Mouse (Mus musculus): ENCODE measurements around the gene Otop2.

The Otop2 gene

DNA sequence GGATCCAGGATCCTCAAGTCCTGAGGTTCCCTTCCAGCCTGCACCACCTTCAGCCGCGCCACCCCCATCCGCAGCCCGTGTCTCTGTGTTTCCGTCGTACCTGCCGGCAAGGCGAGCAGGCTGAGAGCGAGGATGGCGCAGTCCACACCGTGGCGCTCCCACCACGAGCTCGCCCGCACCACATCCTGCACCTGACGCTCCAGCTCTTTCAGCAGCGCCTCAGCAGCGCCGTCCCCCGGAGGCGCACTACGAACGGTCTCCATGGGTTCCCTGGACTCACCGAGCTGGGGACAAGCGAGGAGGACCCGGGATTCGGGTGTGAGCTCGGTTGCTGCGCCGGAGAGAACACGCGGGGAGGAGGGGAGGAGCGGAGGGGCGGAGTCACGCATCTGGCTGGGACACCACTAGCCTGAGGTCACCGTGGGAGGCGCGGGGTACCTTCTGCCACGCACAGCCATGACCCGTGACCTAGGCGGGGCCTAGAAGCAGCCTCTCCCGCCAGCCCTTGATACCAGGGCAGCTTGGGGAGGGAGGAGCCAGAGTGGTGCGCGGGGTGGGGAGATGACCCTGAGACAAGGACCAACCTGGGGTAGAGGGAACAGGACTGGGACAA is 9.6 kb upstream of the Otop2 start, which contains the start of gene Fads6:
Gene Fads6 (minus strand): TSS at position 450 of the 613 bp plus-strand sequence.
- DNase-seq (ENCODE audit: low read depth, low spot score), result no peak

DNA sequence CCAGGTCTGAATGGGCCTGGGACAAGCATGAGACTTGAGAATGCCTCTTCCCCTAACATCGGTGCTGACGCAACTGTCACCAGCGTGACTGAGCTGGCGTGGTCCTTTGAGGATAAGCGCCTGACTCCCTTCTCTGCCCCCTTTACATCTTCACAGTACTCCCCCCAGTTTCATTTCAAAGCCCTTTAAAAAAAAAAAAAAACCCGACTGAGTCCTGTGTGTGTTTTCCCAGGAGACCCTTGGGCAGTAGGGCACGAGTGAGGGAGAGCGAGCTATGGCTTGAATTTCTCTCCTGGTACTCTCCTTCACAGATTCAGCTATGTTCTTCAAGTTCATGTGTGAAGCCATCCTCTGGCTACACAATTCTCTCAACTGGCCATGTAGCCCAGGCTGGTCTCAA is 8.8 kb upstream of the Otop2 start:
- no peak for DNase-seq (ENCODE audit: low read depth, low spot score)

DNA sequence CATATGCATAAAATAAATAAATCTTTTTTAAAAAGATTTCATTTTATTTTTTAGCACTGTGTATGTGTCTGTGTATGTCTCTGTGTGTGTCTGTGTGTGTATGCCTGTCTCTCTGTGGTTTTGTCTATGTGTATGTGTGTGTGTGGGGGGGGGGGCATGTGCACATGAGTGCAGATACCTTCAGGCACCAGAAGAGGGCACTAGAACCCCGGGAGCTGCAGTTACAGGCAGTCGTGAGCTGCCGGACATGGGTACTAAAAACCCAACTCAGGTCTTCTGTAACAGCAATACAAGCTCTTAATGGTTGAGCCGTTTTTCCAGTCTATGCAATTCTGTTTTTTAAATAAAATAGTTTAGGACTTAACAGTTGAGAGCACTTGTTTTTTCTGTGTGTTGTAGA is 6.2 kb upstream of the Otop2 start:
- no peak for DNase-seq (ENCODE audit: low read depth, low spot score)

DNA sequence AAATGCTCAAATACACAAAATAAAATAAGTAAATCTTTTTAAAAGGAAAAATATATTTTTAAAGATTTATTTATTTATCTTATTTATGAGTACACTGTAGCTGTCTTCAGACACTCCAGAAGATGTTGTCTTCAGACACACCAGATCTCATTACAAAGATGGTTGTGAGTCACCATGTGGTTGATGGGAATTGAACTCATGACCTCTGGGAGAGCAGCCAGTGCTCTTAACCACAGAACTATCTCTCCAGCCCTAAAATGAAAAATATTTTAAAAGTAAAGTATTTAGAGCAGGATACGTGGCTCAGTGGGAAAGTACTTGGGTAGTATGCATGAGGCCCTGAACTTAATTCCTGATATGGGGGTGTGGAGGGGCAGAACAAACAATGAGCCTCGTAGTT is 5.6 kb upstream of the Otop2 start:
- DNase-seq (ENCODE audit: low read depth, low spot score), result no peak

DNA sequence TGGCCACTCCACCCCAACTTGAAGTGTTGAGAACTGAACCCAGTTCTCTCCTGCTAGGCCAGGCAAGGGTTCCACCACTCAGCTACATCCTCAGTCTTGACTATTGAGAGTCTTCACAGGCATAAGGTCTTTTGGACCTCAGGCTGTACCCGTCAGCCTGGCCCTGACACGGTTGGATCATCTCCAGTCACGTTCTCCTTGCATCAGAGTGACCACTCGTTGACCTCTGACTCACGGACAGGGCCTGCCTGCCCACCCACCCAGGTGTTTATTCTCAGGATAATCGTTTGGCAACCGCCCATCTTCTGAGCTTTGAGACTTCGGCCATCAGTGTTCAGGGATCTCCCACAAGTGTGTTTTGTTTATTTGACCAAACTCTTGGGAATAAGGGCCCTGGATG is 3.8 kb upstream of the Otop2 start:
- no peak for DNase-seq (ENCODE audit: low read depth, low spot score)

DNA sequence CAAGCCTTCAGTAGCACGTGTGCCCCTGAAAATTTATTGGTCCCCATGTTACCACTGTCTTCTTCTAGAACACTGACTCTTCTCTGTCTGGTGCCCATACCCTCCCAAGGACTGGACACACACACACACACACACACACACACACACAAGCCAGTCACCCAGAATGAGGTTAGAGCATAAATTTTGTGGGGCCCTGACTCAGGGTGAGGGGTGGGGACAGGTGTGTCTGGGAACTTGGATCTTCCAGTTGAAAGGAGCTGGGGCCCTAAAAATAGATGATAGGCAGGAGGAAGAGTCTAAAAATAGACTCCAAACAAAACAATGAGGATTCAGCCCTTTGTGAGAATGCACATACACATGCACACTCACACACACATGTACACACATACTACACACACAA is 1.8 kb downstream of the Otop2 start:
- no peak for DNase-seq (ENCODE audit: low read depth, low spot score)

DNA sequence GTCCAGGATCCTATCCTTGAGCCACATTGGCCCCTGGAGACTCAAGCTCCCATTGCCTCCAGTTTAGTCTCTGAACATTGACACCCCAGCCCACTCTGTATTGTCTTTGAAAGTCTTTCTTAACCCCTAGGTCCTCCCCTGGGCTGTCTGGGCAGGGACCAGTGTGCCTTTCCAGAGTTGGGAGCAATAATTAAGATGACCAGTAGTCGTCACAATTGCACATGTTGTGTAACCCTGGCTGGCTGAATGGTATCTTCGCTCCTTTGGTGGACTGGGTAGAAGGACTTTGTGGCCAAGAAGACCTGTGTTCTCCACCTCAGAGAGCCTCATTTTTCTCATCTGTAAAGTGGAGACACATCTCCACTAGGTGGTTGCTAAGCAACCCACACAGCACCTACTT is 7.3 kb downstream of the Otop2 start:
- DNase-seq (ENCODE audit: low read depth, low spot score), result no peak

DNA sequence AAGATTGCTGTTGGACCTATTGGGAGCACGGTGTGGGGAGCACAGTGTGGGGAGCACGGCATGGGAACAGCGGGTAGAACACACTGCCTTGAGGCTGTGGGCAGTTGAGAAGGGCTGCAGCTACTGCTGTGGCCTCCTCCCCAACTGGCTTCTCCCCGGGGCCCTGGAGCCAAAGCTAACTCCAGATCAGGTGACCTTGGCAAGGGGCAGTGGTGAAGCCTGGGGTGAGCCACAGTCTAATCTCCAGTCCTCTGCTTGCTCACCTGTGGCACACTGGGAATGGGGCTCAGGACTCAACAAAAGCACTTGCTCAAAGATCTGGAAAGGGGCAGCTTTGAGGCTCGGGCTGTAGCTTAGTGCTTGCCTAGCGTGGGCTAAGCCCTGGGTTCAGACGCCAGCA is 10.2 kb downstream of the Otop2 start:
- DNase-seq (ENCODE audit: low read depth, low spot score), result no peak

DNA sequence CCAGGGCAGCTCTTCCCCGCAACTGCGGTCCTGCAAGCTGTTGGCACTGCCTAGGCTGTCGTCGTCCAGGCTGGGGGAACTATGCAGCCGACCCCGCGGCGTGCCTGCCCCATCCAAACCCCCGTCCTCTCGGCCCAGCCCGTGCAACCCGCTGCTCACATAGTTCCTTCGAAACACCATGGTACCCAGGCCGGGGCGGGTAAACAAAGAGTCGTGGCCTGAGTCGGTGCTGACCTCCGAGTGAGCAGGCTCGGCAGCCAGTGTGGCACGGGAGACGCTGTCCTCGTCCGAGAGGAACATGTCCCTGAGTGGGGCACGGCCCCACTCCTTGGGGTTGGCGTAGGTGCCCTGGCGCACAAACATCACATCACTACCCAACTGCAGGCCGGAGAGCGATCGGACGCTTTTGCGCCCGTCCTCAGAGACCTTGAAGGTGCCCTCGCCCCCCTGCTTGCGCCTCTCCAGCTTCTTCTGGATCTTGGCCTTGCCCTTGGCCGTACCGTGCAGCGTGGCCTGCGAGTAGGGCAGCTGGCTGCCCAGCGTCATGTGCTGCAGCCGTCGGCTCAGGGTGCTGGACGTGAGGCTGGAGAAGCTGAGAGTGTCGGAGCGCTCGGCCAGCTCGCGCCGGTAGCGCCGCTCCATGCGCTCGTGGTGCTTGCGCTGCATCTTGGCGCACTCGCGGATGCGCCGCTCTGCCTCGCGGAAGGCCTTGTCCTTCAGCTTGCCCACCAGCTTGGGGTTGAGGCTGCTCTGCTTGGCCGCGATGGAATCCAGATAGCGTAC is 11.5 kb downstream of the Otop2 start:
- DNase-seq (ENCODE audit: low read depth, low spot score), result no peak

DNA sequence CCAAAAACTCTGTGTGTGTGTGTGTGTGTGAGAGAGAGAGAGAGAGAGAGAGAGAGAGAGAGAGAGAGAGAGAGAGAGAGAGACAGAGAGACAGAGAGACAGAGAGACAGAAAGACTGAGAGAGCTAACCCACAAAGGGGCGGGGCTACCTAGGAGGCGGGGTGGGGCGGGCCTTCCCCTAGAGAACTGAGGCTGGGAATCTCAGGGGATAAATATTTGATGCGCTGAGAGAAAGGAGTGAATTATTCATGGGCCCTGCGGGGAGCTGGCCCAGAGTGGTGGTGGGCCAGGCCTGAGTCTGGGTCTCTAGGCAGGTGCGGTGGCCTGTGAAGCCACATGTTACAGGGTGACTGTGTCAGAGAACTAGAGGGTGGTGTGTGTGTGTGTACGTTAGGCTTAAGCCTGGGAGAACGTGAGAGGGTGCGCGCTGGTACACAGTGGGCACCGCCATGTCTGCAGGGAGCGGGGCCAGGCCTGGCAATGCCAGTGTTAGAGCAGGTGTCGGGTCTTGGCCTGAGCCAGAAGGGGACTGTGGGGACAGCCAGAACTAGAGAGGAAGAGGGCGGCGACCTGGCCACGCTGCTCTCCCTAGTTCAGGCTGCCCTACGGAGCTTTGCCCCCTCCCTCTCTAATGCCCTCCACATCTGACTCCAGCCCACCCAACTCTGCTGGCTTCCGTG is 12.9 kb downstream of the Otop2 start:
- DNase-seq (ENCODE audit: low read depth, low spot score), result no peak

DNA sequence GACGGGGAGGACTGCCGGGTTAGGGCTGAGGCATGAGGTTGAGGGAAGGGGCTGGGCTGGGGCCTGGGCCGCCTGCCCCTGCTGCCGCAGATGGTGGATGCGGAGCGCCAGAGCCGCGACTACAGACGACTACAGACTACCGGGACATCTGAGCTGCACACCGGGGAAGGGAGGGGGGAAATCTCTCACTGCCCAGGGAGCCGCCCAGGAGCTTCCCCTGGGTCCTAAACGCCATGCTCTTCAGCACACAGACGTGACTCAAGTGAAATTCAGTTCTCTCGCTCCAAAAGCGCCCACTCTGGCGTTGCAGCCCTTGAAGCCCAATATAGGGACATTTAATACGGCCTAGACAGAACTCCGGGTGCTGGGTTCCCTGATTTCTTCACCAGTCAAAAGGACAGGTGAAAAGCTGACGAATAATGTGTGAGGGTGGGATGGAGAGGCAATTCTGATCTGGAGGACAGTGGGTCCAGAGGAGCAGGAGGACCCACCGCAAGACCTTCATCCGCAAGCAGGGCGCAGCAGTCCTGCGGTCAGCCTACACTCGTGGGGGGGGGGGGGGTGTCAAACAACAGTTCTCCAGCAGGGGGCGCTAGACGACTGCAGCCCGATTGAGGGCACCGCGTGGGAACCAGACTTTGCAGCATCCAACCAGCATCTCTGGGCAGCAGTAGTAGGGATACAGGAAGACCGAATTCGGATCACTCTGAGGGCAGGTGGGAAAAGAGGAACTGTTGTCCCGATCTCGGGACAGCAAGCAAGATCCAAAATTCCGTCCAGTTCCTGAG is 15.1 kb downstream of the Otop2 start, which contains the start of gene Ush1g:
Gene Ush1g (minus strand): TSS at position 136 of the 788 bp plus-strand sequence.
- DNase-seq (ENCODE audit: low read depth, low spot score), result peak; percentile 57

DNA sequence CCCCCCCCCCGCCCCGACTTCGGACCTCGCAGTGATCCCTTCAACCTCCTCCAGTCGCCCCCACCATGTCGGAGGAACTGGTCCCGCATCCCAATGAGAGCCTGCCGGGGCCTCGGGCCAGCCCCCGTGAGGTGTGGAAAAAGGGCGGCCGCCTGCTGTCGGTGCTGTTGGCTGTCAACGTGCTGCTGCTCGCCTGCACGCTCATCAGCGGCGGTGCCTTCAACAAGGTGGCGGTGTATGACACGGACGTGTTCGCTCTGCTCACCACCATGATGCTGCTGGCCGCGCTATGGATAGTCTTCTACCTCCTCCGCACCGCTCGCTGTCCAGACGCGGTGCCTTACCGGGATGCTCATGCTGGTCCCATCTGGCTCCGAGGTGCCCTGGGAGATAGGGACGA is 16.4 kb downstream of the Otop2 start:
- no peak for DNase-seq (ENCODE audit: low read depth, low spot score)

DNA sequence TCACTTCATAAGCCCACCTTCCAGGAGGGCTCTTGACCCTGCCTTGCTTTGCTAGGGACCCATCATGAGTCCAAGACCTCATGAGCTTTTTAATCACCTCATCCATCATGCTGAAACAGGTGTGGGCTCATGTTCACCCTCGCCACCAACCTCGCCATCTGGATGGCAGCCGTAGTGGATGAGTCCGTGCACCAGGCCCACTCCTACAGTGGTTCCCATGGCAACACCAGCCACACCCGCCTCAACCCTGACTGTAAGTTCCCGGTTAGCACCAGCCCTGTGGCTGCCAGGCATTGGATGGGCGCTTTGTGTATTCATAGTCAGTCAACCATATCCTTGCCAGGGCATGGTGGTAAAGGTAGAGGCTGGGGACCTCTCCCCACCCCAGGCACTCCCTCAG is 19.8 kb downstream of the Otop2 start:
- DNase-seq (ENCODE audit: low read depth, low spot score), result no peak

DNA sequence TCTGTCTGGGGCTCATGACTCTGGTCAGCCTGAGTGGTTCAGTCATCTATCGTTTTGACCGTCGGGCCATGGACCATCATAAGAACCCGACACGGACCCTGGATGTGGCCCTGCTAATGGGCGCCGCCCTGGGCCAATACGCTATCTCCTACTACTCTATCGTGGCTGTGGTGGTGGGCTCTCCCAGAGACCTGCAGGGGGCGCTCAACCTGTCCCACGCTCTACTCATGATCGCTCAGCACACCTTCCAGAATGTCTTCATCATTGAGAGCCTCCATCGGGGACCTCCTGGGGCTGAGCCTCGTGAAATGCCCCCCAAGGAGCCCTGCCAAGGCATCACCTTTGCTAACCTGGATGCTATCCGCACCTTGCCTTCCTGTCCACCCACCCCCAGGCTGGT is 22.4 kb downstream of the Otop2 start:
- no peak for DNase-seq (ENCODE audit: low read depth, low spot score)

DNA sequence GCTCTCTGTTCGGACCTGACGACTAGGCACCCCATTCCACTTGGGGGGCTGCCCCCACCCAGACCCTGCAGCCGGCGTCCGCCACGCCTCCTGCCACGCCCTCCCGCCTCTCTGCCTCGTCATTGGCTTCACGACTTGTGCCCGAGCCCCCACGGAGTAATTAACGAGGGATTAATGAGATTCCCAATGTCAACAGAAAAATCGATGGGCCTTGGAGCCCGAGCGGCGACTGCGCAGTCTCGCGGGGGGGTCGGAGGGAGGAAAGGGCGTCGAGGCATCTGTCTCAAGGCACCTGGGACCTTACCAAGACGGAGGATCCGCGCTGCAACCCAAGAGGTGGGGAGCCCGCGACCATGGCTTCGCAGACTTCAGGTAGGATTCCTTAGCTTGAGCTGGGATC is 27.6 kb downstream of the Otop2 start, which contains the start of gene Otop3:
Gene Otop3 (plus strand): TSS at position 201 of the 400 bp plus-strand sequence.
- DNase-seq (ENCODE audit: low read depth, low spot score), result no peak

DNA sequence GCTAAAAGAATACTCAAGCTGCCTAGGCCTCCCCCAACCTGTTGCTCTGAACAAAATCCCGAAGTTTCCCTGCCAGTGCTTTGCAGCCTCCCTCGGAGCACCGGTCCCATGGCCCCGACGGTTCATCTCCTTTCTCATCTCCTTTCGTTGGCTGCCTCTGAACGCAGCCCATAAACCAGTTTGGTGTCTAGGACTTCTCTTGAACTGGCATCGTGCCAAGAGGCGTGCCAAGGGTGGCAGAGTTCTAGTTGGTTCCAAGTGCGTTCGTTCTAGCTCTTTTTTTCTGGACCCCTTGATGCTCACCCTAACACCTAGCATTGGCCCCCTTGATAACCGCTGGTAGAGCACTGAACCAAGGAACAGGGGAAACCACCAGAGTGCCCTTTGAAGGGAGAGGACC is 28.3 kb downstream of the Otop2 start:
- no peak for DNase-seq (ENCODE audit: low read depth, low spot score)

DNA sequence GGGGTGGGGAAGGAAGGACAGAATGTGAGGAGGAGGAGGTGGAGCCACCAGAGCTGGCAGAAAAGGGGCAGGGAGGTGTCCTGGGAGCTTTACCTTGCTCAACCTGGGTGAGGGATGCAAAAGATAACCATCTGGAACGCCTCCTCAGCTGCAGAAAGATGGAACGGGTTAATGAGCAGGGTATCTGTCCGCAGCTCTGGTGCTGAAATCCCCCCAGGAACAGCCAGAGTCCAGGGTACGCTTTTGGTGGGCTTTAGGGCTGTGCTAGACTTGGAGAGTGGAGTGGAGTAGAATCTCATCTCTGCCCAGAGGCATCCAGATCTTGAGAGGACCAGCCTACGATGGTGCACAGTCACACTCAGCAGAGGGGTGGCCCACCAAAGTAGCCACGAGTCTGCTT is 29.2 kb downstream of the Otop2 start:
- DNase-seq (ENCODE audit: low read depth, low spot score), result no peak

DNA sequence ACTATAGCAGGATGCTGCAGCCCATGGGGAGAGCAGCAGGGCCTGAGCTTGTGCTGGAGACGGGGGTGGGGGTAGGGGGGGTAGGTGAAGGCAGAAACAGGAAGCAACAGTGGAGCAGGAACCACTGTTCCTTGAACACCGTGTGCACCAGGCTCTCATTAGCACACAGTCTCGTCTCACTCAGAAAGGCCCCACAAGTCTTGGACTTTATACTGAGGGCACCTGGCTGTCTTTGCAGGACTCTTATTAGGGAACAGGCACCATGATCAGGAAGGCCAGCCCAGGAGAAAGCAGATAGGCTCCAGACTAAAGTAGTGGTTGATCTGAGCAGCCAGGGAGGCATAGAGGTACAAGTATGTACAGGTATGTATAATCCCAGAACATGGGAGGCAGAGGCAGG is 30.4 kb downstream of the Otop2 start:
- no peak for DNase-seq (ENCODE audit: low read depth, low spot score)

DNA sequence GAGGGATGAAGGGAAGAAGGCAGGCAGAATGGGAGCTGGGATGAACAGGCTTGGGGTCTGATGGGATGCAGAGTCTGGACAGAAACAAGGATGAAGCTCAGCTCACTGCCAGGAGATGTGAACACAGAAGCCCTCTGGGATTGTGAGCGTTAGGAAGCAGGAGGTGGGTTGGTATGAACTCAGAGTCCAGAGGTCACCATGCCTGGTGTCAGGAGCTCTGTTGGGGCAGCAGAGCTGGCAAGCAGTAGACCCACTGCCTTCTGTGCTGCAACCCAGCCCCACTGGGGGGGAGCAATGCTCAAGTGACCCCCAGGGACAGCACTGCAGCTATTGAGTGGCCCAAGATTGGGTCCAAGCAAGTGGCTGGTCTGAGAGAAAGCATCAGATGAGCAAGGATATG is 30.9 kb downstream of the Otop2 start:
- DNase-seq (ENCODE audit: low read depth, low spot score), result no peak

DNA sequence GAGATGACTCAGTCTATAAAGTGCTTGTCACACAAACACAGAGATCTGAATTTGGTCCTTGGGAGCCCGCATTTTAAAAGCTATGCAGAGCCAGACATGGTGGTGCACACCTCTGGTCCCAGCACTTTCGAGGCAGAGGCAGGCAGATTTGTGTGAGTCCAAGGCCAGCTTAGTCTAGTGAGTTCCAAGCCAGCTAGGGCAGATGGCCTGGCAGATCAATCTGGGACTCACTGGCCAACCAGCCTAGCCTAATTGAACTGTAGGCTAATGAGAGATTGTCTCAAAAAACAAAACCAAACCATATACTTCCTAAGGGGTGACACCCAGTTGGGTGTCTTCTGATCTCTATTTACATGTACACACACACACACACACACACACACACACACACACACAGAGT is 34.3 kb downstream of the Otop2 start:
- DNase-seq (ENCODE audit: low read depth, low spot score), result no peak

DNA sequence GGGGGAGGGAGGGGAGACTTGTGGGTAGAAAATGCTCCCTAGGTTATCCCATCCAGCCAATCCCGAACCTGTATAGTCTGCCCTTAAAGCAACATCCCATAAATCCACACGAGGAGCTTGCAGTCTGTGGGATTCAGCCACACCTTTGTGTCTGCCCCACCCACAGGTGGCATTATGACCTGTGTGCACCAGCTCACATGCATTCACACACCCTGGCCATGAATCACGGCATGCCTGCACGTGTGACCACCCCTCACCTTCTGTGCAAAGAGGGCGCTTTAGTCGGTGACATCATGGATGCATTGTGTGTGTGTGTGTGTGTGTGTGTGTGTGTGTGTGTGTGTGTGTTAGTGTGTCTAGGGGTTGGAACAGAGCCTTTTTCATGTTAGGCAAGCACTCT is 34.9 kb downstream of the Otop2 start:
- no peak for DNase-seq (ENCODE audit: low read depth, low spot score)

DNA sequence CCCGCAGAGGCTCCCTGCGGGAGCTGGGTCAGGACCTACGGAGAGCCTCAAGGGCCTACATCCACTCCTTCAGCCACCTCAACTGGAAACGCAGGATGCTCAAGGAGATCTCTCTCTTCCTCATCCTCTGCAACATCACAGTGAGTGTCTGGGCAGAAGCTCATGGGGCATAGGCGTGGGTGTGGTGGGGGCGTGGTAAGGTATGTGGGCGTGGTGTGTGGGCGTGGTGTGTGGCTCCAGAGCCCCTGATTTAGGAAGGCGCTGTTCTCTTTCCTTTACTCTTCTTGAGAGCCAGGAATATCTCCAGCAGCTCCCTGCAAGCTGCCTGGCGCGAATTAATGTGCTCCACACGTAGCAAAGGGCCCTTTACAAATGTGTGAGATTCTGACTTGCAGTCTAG is 38.0 kb downstream of the Otop2 start:
- no peak for DNase-seq (ENCODE audit: low read depth, low spot score)

All from embryo, embryonic 11.5 days (tissue).